Mouse (Mus musculus) thymus, postnatal 4 days (tissue): ENCODE measurements around the gene Lhpp.

ENCODE experiments used
- DNase-seq: peaks from one replicate; pipeline ENCODE4 v3.0.0; 2021

Lhpp gene

GRCm38 (mm10) chr7:132683923-132684322, 73.5 kb downstream of the Lhpp start:
- DNase-seq, result no peak

- DNase-seq, result no peak
These were observed 76.1 kb downstream of the Lhpp start for GRCm38 (mm10) chr7:132686515-132686914.

DNA sequence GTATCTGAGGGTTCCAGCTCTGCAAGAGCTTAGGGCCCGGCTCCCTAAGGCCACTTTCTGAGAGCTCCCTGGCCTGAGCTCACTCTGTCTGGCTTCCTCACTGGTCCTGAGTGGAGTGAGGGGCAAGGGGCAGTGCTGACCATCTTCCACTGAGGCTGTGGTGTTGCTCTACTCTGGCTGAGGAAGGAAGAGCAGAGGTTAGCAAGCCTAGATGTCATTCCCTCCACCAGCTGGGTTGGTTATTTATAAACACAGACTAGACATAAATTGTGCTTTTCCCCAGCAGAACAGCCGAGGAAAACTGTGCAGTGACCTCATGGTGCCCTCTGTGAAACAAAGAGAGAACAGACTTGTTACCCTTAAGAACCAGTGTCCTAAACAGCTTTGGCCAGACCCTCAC, 77.5 kb downstream of the Lhpp start:
- DNase-seq, result no peak

DNA sequence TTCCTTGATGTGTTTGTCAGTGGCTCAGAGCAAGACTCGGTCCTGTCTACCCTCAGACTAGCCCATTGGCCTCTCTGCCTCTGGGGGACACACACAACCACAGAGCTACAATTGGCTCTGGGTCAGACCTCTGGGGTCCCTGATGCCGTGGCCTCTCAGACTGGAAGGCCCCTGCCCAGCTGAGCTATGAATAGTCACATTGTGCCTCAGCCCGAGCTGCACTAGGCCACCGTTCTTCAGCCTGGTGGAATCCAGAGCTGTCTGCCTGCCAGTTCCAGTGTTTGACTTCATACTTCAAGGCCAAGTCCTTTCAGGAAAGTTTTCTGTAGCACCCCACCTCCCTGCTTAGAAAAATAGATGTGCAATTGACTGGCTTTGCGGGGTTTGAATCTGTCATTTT, 78.3 kb downstream of the Lhpp start:
- DNase-seq, result no peak

GRCm38 (mm10) chr7:132689722-132690121, 79.3 kb downstream of the Lhpp start:
- DNase-seq, result no peak

DNA sequence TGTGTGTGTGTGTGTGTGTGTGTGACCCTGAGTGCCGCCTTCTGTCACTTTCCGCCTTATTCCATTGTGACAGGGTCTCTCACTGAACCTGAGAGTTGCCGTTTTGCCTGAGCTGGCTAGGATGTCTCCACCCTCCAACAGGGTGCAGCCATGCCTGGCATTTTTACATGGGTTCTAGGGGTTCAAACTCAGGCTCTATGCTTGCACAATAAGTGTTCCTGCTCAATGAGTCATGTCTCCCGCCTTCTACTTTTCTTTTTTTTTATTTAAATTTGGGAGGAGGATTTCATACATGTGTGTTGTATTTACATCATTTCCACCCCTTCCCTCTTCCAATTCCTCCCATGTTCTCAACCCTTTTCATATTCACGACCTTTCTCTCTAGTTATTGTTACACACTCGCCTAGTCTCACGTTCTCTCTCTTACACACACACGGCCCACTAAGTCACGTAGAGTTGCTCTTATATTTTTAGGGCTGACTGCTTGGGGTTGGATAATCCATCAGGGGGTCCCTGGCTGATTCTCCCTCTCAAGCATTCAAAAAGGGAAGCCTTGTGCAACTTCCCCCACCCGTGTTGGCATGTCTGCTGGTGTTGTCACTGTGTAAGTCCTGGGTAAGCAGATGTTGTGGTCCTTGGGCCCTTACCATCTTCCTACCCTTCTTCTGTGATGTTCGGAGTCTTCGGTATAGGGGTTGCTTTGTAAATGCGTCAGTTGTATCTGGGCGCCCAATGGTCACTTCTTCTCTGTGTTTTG, 80.5 kb downstream of the Lhpp start:
- DNase-seq, result no peak

DNA sequence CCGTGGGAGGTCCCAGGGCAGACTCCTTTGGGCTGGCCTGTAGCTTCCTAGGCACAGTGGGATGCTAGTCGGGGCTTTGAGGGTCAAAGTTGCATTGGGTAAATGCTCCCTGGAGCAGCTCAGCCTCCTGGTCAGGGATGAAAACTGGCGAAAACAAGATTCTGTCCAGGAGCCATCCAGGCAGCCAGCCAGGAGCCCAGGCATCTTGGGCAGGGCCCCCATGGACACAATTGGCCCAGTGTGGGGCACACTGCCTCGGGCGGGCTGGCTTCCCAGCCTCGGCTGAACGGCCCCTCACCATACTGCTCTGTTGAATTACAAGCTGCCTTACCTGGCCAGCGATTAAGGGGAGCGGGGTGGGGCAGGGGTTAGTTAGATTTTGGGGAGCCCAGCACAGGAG, 82.3 kb downstream of the Lhpp start:
- DNase-seq, result no peak

- DNase-seq, result no peak
These were observed 83.1 kb downstream of the Lhpp start for GRCm38 (mm10) chr7:132693561-132693960.

GRCm38 (mm10) chr7:132697258-132697796, 86.9 kb downstream of the Lhpp start:
- peak; percentile 42 for DNase-seq

DNA sequence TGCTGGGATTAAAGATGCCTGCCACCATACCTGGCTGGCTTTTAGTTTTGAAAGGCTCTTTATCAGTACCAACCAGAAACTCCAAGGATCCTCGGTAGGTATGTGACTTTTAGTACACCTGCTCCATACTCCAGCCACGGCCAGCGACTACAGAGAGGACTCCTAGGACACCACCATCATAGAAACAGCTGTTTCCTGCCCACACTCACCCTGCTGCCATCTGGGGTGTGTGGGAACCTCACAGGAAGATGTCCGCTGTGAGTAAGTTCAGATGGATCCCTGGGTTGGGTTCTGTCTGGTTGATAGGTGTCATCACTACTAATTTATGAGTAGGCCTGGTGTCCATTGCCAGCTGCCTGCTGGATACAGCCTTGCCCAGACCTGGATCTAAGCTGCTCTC, 88.3 kb downstream of the Lhpp start:
- DNase-seq, result peak; percentile 42

DNA sequence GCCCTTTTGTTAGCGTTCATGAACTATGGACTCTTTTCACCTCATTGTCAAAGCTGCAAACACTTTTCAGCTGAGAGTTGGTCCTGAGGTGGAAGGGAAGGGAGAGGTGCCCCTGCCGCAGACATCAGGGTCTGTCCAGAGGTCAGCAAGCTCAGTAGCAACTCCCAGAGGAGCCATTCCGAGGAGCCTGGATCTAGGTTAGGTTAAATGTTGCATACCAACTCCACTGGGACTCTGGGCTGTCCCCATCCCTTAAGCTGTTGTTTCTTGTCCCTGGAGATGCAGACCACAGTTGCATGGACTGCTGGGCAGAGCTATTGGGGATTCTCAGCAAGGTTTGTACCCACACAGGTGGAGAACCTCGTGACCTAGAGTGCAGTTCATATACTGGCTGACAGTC, 88.7 kb downstream of the Lhpp start:
- DNase-seq, result no peak

DNA sequence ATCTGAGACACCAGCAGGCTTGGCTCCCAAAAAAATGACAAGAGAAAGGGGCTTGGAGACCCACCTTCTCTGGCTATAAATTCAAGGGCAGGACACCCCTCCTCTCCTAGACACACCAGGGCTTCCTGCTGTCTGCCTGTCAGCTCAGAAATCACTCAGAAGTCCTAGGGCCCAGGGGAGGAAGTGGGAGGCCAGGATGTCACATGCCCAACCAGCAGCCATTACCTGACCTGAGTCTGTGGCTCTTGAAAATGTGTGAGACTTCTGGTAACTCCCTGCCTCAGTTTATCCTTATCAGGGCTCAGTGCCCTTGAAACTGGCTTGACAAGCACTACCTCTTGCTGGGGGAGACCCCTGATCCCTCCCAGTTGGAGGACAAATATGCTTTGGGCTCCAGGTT, 89.2 kb downstream of the Lhpp start:
- peak; percentile 40 for DNase-seq

GRCm38 (mm10) chr7:132700107-132700506, 89.7 kb downstream of the Lhpp start:
- no peak for DNase-seq

GRCm38 (mm10) chr7:132701412-132701811, 91.0 kb downstream of the Lhpp start:
- no peak for DNase-seq

DNA sequence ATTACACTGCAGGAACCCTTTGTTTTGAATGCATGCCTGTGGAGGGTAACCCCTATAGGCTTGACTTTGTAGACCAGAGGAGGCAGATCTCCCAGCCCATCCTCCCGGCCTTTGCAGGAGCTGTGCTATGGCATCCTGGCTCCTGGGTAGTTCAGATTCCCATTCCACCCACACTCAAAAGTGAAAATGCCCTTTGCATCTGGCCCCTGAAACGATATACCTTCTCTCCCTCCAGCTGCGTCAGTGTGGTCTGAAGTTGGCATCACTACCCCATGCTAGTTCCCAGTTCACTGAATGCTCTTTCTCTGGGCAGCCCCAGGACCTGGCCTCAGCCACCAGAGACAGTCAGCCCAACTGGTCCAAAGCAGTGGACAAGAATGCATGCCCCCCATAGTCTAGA, 91.6 kb downstream of the Lhpp start:
- DNase-seq, result no peak

DNA sequence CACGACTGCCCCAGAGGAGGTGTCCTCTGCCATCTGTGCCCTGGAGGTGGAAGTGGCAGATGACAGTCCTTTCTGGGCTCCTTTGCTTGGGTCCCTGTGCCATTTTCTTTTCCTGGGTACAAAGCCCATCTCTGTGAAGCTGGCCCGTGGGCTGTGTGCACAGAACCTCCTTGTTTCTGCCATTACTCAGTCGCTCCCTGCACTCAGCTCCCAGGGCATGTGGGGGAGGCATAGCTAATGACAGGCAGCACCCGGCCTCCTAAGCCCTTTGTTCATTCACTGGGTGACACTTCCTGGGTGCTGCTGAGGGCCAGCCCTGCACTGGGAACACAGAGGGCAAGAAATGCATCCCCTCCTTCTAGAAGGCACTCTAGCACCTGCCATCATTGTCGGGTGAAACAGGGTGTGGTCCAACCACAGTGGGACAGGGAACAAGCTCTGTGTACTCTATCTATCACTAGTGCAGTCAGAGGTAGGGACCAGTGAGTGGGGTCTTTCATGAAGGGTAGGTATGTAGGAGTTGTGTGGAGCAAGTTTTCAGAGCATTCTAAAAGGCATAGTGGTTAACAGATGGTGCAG, 92.1 kb downstream of the Lhpp start:
- DNase-seq, result no peak

- DNase-seq, result no peak
These were observed 93.3 kb downstream of the Lhpp start for GRCm38 (mm10) chr7:132703515-132704309.

- DNase-seq, result no peak
These were observed 94.0 kb downstream of the Lhpp start for GRCm38 (mm10) chr7:132704310-132704875.

DNA sequence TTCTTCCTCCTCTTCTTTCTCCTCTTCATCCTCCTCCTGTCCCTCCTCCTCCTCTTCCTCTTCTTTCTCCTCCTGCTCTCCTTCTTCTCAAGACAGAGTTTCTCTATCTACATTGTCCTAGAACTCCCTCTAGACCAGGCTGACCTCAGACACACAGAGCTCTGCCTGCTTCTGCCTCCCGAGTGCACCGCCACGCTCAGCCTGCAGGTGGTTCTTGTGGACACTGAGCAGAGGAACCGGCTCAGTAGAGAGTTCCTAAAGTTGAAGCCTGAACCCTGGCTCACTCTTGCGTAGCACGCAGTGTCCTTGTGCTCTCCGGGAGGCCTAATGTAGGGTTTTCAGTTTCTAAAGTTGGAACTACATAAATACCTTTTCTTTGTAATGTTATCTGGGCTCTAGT, 94.7 kb downstream of the Lhpp start:
- peak; percentile 76 for DNase-seq

DNA sequence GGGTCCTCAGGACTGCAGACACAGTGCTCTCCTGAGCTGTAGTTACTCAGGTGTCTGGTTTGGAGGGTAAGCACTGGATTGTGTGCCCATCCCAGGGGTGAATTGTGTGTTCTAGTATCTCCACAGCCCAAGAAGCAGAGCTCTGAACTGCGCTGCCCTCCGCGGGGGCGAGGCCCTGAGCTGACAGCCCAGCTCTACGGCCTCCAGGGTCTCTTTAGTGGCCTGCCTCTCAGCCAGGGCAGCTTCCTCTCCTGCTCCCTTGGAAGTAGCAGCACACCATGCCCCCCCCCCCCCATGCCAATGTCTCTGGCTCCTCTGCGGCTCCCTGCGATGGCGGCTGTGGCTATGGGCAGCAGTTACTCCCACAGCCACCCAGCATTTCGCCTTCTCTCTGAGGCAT, 101.1 kb downstream of the Lhpp start:
- no peak for DNase-seq

GRCm38 (mm10) chr7:132712044-132712708, 101.7 kb downstream of the Lhpp start:
- DNase-seq, result no peak

GRCm38 (mm10) chr7:132712956-132713355, 102.5 kb downstream of the Lhpp start:
- no peak for DNase-seq
